Mouse (Mus musculus) heart, adult 2 months (tissue): Measurements from ENCODE around the gene Gm20425.

Experiments
- CTCF ChIP-seq: fragments of 200-600 bp; IDR thresholded peaks from 2 replicates; pipeline ENCODE4 v1.8.1; 2022; ENCODE audit warnings: antibody characterized with exemption, mild to moderate bottlenecking, moderate library complexity
- POLR2A ChIP-seq: fragments of 200-500 bp; IDR thresholded peaks from 2 replicates; pipeline ENCODE4 v1.6.1; 2011; ENCODE audit warnings: mild to moderate bottlenecking, low read depth, low read length, control low read depth; ENCODE audit not compliant: insufficient read depth

GRCm38 (mm10) chr9:103181886-103182285 is 48.2 kb downstream of the Gm20425 start:
- TF ChIP-seq CTCF = no peak
- TF ChIP-seq POLR2A = no peak
